Mouse (Mus musculus): Measurements from ENCODE around the gene Uvrag.

GRCm38 (mm10) chr7:99177386-99177785 lies 36.4 kb upstream of the Uvrag start:
- TF ChIP-seq TAL1 (IDR thresholded peaks at IDR 0.05; ENCODE audit: low read length), result no peak
- TF ChIP-seq CTCF (IDR thresholded peaks at IDR 0.05 in 2 of 3, conservative IDR thresholded peaks at IDR 0.05 in 1 of 3; ENCODE audit: control insufficient read depth in 1 of 3, insufficient read depth in 1 of 3, low read depth in 2 of 3, low read length in 3 of 3, poor library complexity in 1 of 3, severe bottlenecking in 1 of 3), result no peak
- no peak for TF ChIP-seq ELF1 (IDR thresholded peaks at IDR 0.05; ENCODE audit: low read depth, low read length)
- TF ChIP-seq MXI1 (IDR thresholded peaks at IDR 0.05; ENCODE audit: low read depth, low read length), result no peak
- TF ChIP-seq POLR2A (IDR thresholded peaks at IDR 0.05; ENCODE audit: control insufficient read depth in 1 of 2, insufficient read depth in 1 of 2, low read depth in 1 of 2, low read length in 2 of 2, poor library complexity in 1 of 2), result no peak
- TF ChIP-seq TBP (IDR thresholded peaks at IDR 0.05; ENCODE audit: low read depth, low read length), result no peak
- TF ChIP-seq KAT2A (conservative IDR thresholded peaks at IDR 0.05; ENCODE audit: low read depth, low read length), result no peak
- TF ChIP-seq GATA1 (IDR thresholded peaks at IDR 0.05; ENCODE audit: low read depth, low read length), result no peak
- TF ChIP-seq MEF2A (IDR thresholded peaks at IDR 0.05; ENCODE audit: extremely low read depth, insufficient replicate concordance, low read depth, low read length, poor library complexity, severe bottlenecking), result no peak
